Mouse (Mus musculus) CH12.LX (cell line): ENCODE measurements at regions not wholly inside any gene's neighbourhood (a gene's known extent, or its start where the extent isn't known, plus 50 kb on each side); places are given as distances from the start of the nearest gene placed in this dataset.

Experiments
- CHD1 ChIP-seq: IDR thresholded peaks from 2 replicates; pipeline ENCODE4 v1.6.1; 2012; ENCODE audit warnings: low read depth, low read length, improper control_type of control experiment, inconsistent platforms
- CTCF ChIP-seq, 2 experiments: IDR thresholded peaks in 1 of 2; conservative IDR thresholded peaks in 1 of 2; 2 replicates each; pipeline ENCODE4 v1.5.1; 2011 to 2012; ENCODE audit warnings: low read depth in 2 of 2, low read length in 2 of 2, improper control_type of control experiment in 1 of 2, inconsistent platforms in 1 of 2, mild to moderate bottlenecking in 1 of 2, moderate library complexity in 1 of 2
- E2F4 ChIP-seq: IDR thresholded peaks from 2 replicates; pipeline ENCODE4 v1.6.1; 2011; ENCODE audit warnings: low read depth, low read length, improper control_type of control experiment; ENCODE audit not compliant: insufficient replicate concordance
- EP300 ChIP-seq: IDR thresholded peaks from 2 replicates; pipeline ENCODE4 v1.6.1; 2011; ENCODE audit warnings: low read length, improper control_type of control experiment
- GABPA ChIP-seq: IDR thresholded peaks from 2 replicates; pipeline ENCODE4 v1.6.1; 2012; ENCODE audit warnings: low read depth, low read length, improper control_type of control experiment, inconsistent platforms; ENCODE audit not compliant: insufficient replicate concordance
- MAFK ChIP-seq: IDR thresholded peaks from 2 replicates; pipeline ENCODE4 v1.6.1; 2011; ENCODE audit warnings: low read length, improper control_type of control experiment; ENCODE audit not compliant: insufficient replicate concordance
- MAX ChIP-seq: IDR thresholded peaks from 2 replicates; pipeline ENCODE4 v1.6.1; 2011; ENCODE audit warnings: low read length, improper control_type of control experiment
- NELFE ChIP-seq: IDR thresholded peaks from 2 replicates; pipeline ENCODE4 v1.6.1; 2011; ENCODE audit warnings: low read depth, low read length, improper control_type of control experiment
- SIN3A ChIP-seq: IDR thresholded peaks from 2 replicates; pipeline ENCODE4 v1.6.1; 2012; ENCODE audit warnings: low read length, improper control_type of control experiment, inconsistent platforms
- TCF12 ChIP-seq: IDR thresholded peaks from 2 replicates; pipeline ENCODE4 v1.6.1; 2014; ENCODE audit warnings: low read depth, mild to moderate bottlenecking, inconsistent platforms, low read length, improper control_type of control experiment
- ZC3H11A ChIP-seq: IDR thresholded peaks from 2 replicates; pipeline ENCODE4 v1.6.1; 2012; ENCODE audit warnings: low read depth, mild to moderate bottlenecking, inconsistent platforms, low read length, improper control_type of control experiment

DNA sequence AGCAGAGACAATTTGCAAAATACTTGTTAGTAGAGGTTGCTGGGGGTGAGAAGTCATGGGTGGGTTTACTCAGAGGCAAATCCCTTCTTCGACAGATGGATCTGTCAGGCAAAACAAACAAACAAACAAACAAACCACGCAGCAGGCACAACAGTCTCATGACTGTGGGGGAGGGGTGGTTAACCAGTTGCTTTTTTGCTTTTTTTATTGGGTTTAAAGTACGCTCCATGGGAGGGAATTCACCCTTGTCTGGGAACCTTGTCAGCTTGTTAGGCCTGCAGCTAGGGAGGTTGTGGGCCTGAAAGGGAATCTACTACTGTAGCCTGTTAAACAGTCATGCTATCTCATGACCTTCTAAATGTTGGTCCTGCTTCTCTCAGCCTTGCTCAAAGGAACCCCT is 57.1 kb upstream of the Plekha5 start:
- TF ChIP-seq CTCF (conservative IDR thresholded peaks at IDR 0.05 in 1 of 2, IDR thresholded peaks at IDR 0.05 in 1 of 2; ENCODE audit: low read depth in 2 of 2, low read length in 2 of 2): no peak
- TF ChIP-seq MAFK: no peak
- TF ChIP-seq EP300: no peak
- no peak for TF ChIP-seq SIN3A
- TF ChIP-seq TCF12: no peak
- TF ChIP-seq NELFE: no peak
- TF ChIP-seq MAX: no peak
- no peak for TF ChIP-seq GABPA
- no peak for TF ChIP-seq CHD1
- no peak for TF ChIP-seq E2F4
- TF ChIP-seq ZC3H11A: no peak
